Mouse (Mus musculus) lung, postnatal 0 days (tissue): ENCODE results near the gene Grip2. TPM values are rescaled to one million over a fixed set of nuclear protein-coding genes. Genes with fewer than 3 reads are reported as not detected.
A peak's percentile ranks its signal among the peaks of the same experiment; 100 is the strongest.

Experiments
- ATAC-seq: fragments of 200-750 bp; cut with Nextera tagmentation; 2 replicates; pipeline ENCODE4 v1.8.0; 2017; ENCODE audit warnings: moderate library complexity
- DNase-seq: peaks from one replicate; pipeline ENCODE4 v3.0.0-alpha.2; 2016; ENCODE audit warnings: low spot score
- H3K27ac ChIP-seq: fragments of 300-500 bp; sonication (generic); 2 replicates; pipeline ENCODE4 v1.5.1; 2014; ENCODE audit warnings: antibody characterized with exemption, mild to moderate bottlenecking, low read length, mixed read lengths
- H3K27me3 ChIP-seq: fragments of 300-500 bp; sonication (generic); replicated peaks from 2 replicates; pipeline ENCODE4 v1.6.1; 2014; ENCODE audit warnings: low read length, mixed read lengths; ENCODE audit not compliant: insufficient read depth
- H3K36me3 ChIP-seq: fragments of 300-500 bp; sonication (generic); 2 replicates; pipeline ENCODE4 v1.6.1; 2014; ENCODE audit warnings: low read length, mixed read lengths; ENCODE audit not compliant: insufficient read depth
- H3K4me1 ChIP-seq: fragments of 300-500 bp; sonication (generic); 2 replicates; pipeline ENCODE4 v1.6.1; 2014; ENCODE audit warnings: antibody characterized with exemption, low read depth, low read length, mixed read lengths; ENCODE audit not compliant: insufficient read depth
- H3K4me2 ChIP-seq: fragments of 300-500 bp; sonication (generic); replicated peaks from 2 replicates; pipeline ENCODE4 v1.6.1; 2014; ENCODE audit warnings: low read depth, mild to moderate bottlenecking, low read length, moderate library complexity, mixed read lengths
- H3K4me3 ChIP-seq: fragments of 300-500 bp; sonication (generic); 2 replicates; pipeline ENCODE4 v1.5.1; 2014; ENCODE audit warnings: low read depth, low read length
- H3K9ac ChIP-seq: fragments of 300-500 bp; sonication (generic); replicated peaks from 2 replicates; pipeline ENCODE4 v1.6.1; 2014; ENCODE audit warnings: low read depth, mild to moderate bottlenecking
- H3K9me3 ChIP-seq: fragments of 300-500 bp; sonication (generic); 2 replicates; pipeline ENCODE4 v1.6.1; 2016; ENCODE audit warnings: low read length, mixed read lengths
- CTCF ChIP-seq: IDR thresholded peaks from 2 replicates; pipeline ENCODE4 v1.5.1; 2016; ENCODE audit warnings: antibody characterized with exemption, mild to moderate bottlenecking
- EP300 ChIP-seq: IDR thresholded peaks from 2 replicates; pipeline ENCODE4 v1.6.1; 2016; ENCODE audit warnings: antibody characterized with exemption, mild to moderate bottlenecking, control low read depth
- WGBS: fragments of 180-500 bp; shearing (Covaris S2); extraction: QIAGEN DNeasy Blood & Tissue Kit; methylation state at CpG from one replicate; pipeline ENCODE4 v1.1.7; 2014; 5-methylcytosine and 5-hydroxymethylcytosine counted together
- polyA plus RNA-seq: library from polyadenylated mRNA; unstranded; fragments of >200 nt; fragmentation: Nextera tagmentation; extraction: Ambion mirVana; gene quantifications from 2 replicates; pipeline ENCODE4 v1.2.1, GENCODE M21; 2015

Grip2 gene
- polyA plus RNA-seq, 1 experiment from 2014 or later: 0.16 TPM

- no peak overlapping the region for H3K4me3 ChIP-seq
- no peak overlapping the region for H3K9ac ChIP-seq
- H3K9me3 ChIP-seq: no peaks in the 10 kb centered on the region
- peaks cover 14% of the 10 kb centered on the region for H3K4me1 ChIP-seq
- DNase-seq (peak; percentile 83), ATAC-seq (peak; percentile 88)
- H3K27ac ChIP-seq: peak overlapping the region; percentile 43; the same call in 1 of the 2 replicates
- TF ChIP-seq CTCF (no peak), EP300 (0 out of 2 replicates have a peak, but pooled peaks have one; percentile 46)
- WGBS: 17% methylated on average over 12 of the region's 12 CpGs
- H3K27me3 ChIP-seq: no peaks in the 10 kb centered on the region
- no peak overlapping the region for H3K4me2 ChIP-seq
- peaks cover 21% of the 10 kb centered on the region for H3K36me3 ChIP-seq
Measured at GRCm38 (mm10) chr6:91729677-91730127, 97.3 kb downstream of the Grip2 start.

- no peak overlapping the region for H3K4me2 ChIP-seq
- peak; percentile 24; the same call in 1 of the 2 replicates for ATAC-seq
- H3K36me3 ChIP-seq: peaks cover 27% of the 10 kb centered on the region
- no peaks in the 10 kb centered on the region for H3K27me3 ChIP-seq
- peak overlapping the region; percentile 40; the same call in 1 of the 2 replicates for H3K27ac ChIP-seq
- H3K9me3 ChIP-seq: no peaks in the 10 kb centered on the region
- DNase-seq: peak; percentile 29
- TF ChIP-seq CTCF: no peak
- TF ChIP-seq EP300: no peak
- H3K4me1 ChIP-seq: peaks cover 14% of the 10 kb centered on the region
- H3K9ac ChIP-seq: no peak overlapping the region
- H3K4me3 ChIP-seq: no peak overlapping the region
- 47% methylated on average over 6 of the region's 6 CpGs for WGBS
Measured at GRCm38 (mm10) chr6:91728939-91729619, 98.0 kb downstream of the Grip2 start.

GRCm38 (mm10) chr6:91727361-91727760, 99.7 kb downstream of the Grip2 start:
- H3K9me3 ChIP-seq: no peaks in the 10 kb centered on the region
- H3K36me3 ChIP-seq: peaks cover 35% of the 10 kb centered on the region
- DNase-seq (no peak), ATAC-seq (no peak)
- peaks cover 14% of the 10 kb centered on the region for H3K4me1 ChIP-seq
- H3K27me3 ChIP-seq: no peaks in the 10 kb centered on the region
- WGBS: 39% methylated on average over 1 of the region's 1 CpGs
- no peak overlapping the region for H3K4me2 ChIP-seq
- no peak overlapping the region for H3K9ac ChIP-seq
- no peak for TF ChIP-seq CTCF
- TF ChIP-seq EP300: no peak
- no peak overlapping the region for H3K27ac ChIP-seq
- H3K4me3 ChIP-seq: no peak overlapping the region

GRCm38 (mm10) chr6:91721215-91721701, 105.8 kb downstream of the Grip2 start:
- H3K9me3 ChIP-seq: no peaks in the 10 kb centered on the region
- no peak for DNase-seq
- no peak overlapping the region for H3K4me3 ChIP-seq
- no peak overlapping the region for H3K4me2 ChIP-seq
- H3K4me1 ChIP-seq: 0 out of 2 replicates have a peak, but pooled peaks cover 4% of the 10 kb centered on the region
- H3K36me3 ChIP-seq: peaks cover 28% of the 10 kb centered on the region
- TF ChIP-seq CTCF: no peak
- peak; percentile 36; the same call in 1 of the 2 replicates for TF ChIP-seq EP300
- H3K9ac ChIP-seq: no peak overlapping the region
- no peak overlapping the region for H3K27ac ChIP-seq
- H3K27me3 ChIP-seq: no peaks in the 10 kb centered on the region
- WGBS: 44% methylated on average over 11 of the region's 12 CpGs
- peak; percentile 74 for ATAC-seq

GRCm38 (mm10) chr6:91720588-91721214, 106.3 kb downstream of the Grip2 start:
- Histone ChIP-seq H3K27ac (no peak overlapping the region), H3K9me3 (no peaks in the 10 kb centered on the region), H3K36me3 (peaks cover 23% of the 10 kb centered on the region; the same call in 1 of the 2 replicates), H3K27me3 (no peaks in the 10 kb centered on the region), H3K9ac (no peak overlapping the region), H3K4me1 (0 out of 2 replicates have a peak, but pooled peaks cover 4% of the 10 kb centered on the region), H3K4me3 (no peak overlapping the region), H3K4me2 (no peak overlapping the region)
- WGBS: 57% methylated on average over 4 of the region's 4 CpGs
- ATAC-seq (no peak), DNase-seq (no peak)
- no peak for TF ChIP-seq CTCF
- TF ChIP-seq EP300: no peak

GRCm38 (mm10) chr6:91719865-91720533, 107.1 kb downstream of the Grip2 start:
- H3K36me3 ChIP-seq: peaks cover 18% of the 10 kb centered on the region; the same call in 1 of the 2 replicates
- no peaks in the 10 kb centered on the region for H3K27me3 ChIP-seq
- H3K27ac ChIP-seq: no peak overlapping the region
- TF ChIP-seq CTCF: no peak
- TF ChIP-seq EP300: no peak
- H3K9ac ChIP-seq: no peak overlapping the region
- 23% methylated on average over 9 of the region's 9 CpGs for WGBS
- H3K4me3 ChIP-seq: no peak overlapping the region
- 0 out of 2 replicates have a peak, but pooled peaks cover 4% of the 10 kb centered on the region for H3K4me1 ChIP-seq
- H3K9me3 ChIP-seq: no peaks in the 10 kb centered on the region
- ATAC-seq: peak; percentile 30; the same call in 1 of the 2 replicates
- DNase-seq: peak; percentile 49
- H3K4me2 ChIP-seq: no peak overlapping the region
